Mouse (Mus musculus) forebrain, embryonic 16.5 days (tissue): ENCODE data around the gene Tet2. TPM values are rescaled to one million over a fixed set of nuclear protein-coding genes. Genes with fewer than 3 reads are reported as not detected.

Experiments used
- ATAC-seq: fragments of 200-750 bp; cut with Nextera tagmentation; 2 replicates; pipeline ENCODE4 v1.8.0; 2017; ENCODE audit warnings: mild to moderate bottlenecking, moderate library complexity
- H3K27ac ChIP-seq: fragments of 300-500 bp; sonication (generic); 2 replicates; pipeline ENCODE4 v1.5.1; 2014; ENCODE audit warnings: low read length, control low read depth
- H3K27me3 ChIP-seq: fragments of 300-500 bp; sonication (generic); replicated peaks from 2 replicates; pipeline ENCODE4 v1.6.1; 2014; ENCODE audit warnings: low read length; ENCODE audit not compliant: control insufficient read depth, insufficient read depth
- H3K36me3 ChIP-seq: fragments of 300-500 bp; sonication (generic); 2 replicates; pipeline ENCODE4 v1.6.1; 2014; ENCODE audit not compliant: control insufficient read depth, insufficient read depth
- H3K4me1 ChIP-seq: fragments of 300-500 bp; sonication (generic); replicated peaks from 2 replicates; pipeline ENCODE4 v1.6.1; 2014; ENCODE audit warnings: low read length; ENCODE audit not compliant: control insufficient read depth, insufficient read depth
- H3K4me2 ChIP-seq: fragments of 300-500 bp; sonication (generic); 2 replicates; pipeline ENCODE4 v1.6.1; 2014; ENCODE audit warnings: mild to moderate bottlenecking, low read length, control low read depth
- H3K4me3 ChIP-seq: fragments of 300-500 bp; sonication (generic); replicated peaks from 2 replicates; pipeline ENCODE4 v1.5.1; 2014; ENCODE audit warnings: mild to moderate bottlenecking, low read length, control low read depth
- H3K9ac ChIP-seq: fragments of 300-500 bp; sonication (generic); replicated peaks from 2 replicates; pipeline ENCODE4 v1.6.1; 2014; ENCODE audit warnings: low read depth, low read length, control low read depth
- H3K9me3 ChIP-seq: fragments of 300-500 bp; sonication (generic); 2 replicates; pipeline ENCODE4 v1.6.1; 2016; ENCODE audit warnings: low read length; ENCODE audit not compliant: control insufficient read depth
- WGBS: fragments of 180-500 bp; shearing (Covaris S2); extraction: QIAGEN DNeasy Blood & Tissue Kit; methylation state at CpG from one replicate; pipeline ENCODE4 v1.1.7; 2014; 5-methylcytosine and 5-hydroxymethylcytosine counted together
- polyA plus RNA-seq: library from polyadenylated mRNA; unstranded; fragments of >200 nt; fragmentation: Nextera tagmentation; extraction: Ambion mirVana; gene quantifications from 2 replicates; pipeline ENCODE4 v1.2.1, GENCODE M21; 2015

Gene Tet2
- polyA plus RNA-seq, 1 experiment from 2014 or later, result 24.0 TPM

DNA sequence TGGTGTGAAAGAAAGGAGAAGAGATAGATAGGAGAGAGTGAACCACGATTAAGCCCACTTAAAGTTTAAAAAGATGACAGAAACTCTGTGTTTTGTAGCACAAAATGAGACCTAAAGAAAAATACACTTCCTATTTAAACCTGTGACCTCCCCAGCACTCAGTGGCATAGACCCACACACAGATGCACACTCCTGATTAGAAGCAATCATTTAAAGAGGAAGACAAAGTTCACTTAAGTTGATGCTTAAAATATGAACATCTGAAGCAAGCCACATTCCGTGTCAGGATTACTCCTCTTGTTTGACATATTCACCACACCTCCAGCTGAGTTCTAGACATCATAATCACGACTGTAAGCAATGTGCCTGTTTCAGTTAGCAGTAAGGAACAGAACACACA lies 14.3 kb downstream of the Tet2 start:
- WGBS, result 73% methylated on average over 3 of the region's 3 CpGs
- Histone ChIP-seq H3K27me3 (no peaks in the 10 kb centered on the region), H3K9me3 (no peaks in the 10 kb centered on the region), H3K27ac (no peak overlapping the region), H3K4me1 (0 out of 2 replicates have a peak, but pooled peaks cover 6% of the 10 kb centered on the region), H3K36me3 (no peaks in the 10 kb centered on the region), H3K4me3 (no peak overlapping the region), H3K4me2 (no peak overlapping the region), H3K9ac (no peak overlapping the region)
- ATAC-seq, result no peak

GRCm38 (mm10) chr3:133526119-133526723 lies 18.7 kb downstream of the Tet2 start:
- H3K4me1 ChIP-seq, result no peaks in the 10 kb centered on the region
- no peaks in the 10 kb centered on the region for H3K36me3 ChIP-seq
- no peaks in the 10 kb centered on the region for H3K9me3 ChIP-seq
- no peak overlapping the region for H3K4me2 ChIP-seq
- ATAC-seq, result no peak
- H3K4me3 ChIP-seq, result no peak overlapping the region
- H3K27ac ChIP-seq, result no peak overlapping the region
- no peaks in the 10 kb centered on the region for H3K27me3 ChIP-seq
- 87% methylated on average over 4 of the region's 4 CpGs for whole genome bisulfite sequencing
- no peak overlapping the region for H3K9ac ChIP-seq

DNA sequence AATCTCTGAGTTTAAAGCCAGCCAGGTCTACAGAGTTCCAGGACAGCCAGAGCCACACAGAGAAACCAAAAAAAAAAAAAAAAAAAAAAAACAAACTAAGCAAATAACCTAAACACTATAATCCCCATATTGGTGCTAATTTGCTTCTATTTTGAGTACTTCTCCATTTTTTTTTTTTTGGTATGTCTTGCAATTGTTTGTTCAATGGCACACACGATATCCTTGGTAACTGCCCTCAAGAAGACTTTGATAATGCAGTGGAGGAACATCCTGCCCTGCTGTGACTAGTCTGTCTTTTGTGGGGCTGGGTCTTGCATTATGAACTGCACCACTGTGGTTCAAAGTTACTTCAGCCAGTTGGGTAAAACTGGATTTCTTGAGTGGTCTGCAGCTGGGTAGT lies 19.4 kb downstream of the Tet2 start:
- ATAC-seq, result no peak
- Histone ChIP-seq H3K4me1 (no peaks in the 10 kb centered on the region), H3K9me3 (no peaks in the 10 kb centered on the region), H3K9ac (no peak overlapping the region), H3K36me3 (no peaks in the 10 kb centered on the region), H3K4me2 (no peak overlapping the region), H3K27ac (no peak overlapping the region), H3K4me3 (no peak overlapping the region), H3K27me3 (no peaks in the 10 kb centered on the region)
- WGBS, result 100% methylated on average over 1 of the region's 1 CpGs

GRCm38 (mm10) chr3:133524341-133525050 lies 20.4 kb downstream of the Tet2 start:
- WGBS, result 86% methylated on average over 4 of the region's 4 CpGs
- Histone ChIP-seq H3K4me3 (no peak overlapping the region), H3K36me3 (no peaks in the 10 kb centered on the region), H3K9ac (no peak overlapping the region), H3K27me3 (no peaks in the 10 kb centered on the region), H3K4me1 (no peaks in the 10 kb centered on the region), H3K4me2 (no peak overlapping the region), H3K27ac (no peak overlapping the region), H3K9me3 (no peaks in the 10 kb centered on the region)
- ATAC-seq, result no peak

- 88% methylated on average over 6 of the region's 6 CpGs for WGBS
- no peak overlapping the region for H3K4me3 ChIP-seq
- H3K36me3 ChIP-seq, result no peaks in the 10 kb centered on the region
- H3K4me1 ChIP-seq, result no peaks in the 10 kb centered on the region
- H3K9me3 ChIP-seq, result no peaks in the 10 kb centered on the region
- no peak overlapping the region for H3K27ac ChIP-seq
- ATAC-seq, result no peak
- H3K9ac ChIP-seq, result no peak overlapping the region
- no peak overlapping the region for H3K4me2 ChIP-seq
- no peaks in the 10 kb centered on the region for H3K27me3 ChIP-seq
Observed at GRCm38 (mm10) chr3:133523191-133523590, 21.7 kb downstream of the Tet2 start.

DNA sequence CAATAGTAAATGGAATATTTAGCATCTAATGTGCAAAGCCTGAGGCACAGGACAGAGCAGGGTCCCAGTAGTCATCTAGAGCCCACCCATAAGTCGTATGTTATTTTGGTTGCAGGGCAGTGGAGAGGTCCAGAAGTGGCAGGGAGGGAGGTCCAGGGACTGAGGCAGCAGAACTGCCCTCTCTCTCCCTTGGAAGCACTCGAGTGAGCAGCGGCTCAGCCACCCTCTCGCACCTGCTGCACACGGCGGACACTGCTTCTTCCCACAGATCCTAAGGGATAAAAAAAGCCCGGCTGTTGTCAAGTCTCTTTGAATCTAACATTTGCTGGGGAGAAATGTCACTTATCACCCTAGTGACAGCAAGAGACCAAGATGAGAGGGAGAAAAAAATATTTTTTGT lies 22.6 kb downstream of the Tet2 start:
- no peaks in the 10 kb centered on the region for H3K4me1 ChIP-seq
- H3K4me3 ChIP-seq, result no peak overlapping the region
- H3K27ac ChIP-seq, result no peak overlapping the region
- H3K9me3 ChIP-seq, result no peaks in the 10 kb centered on the region
- H3K4me2 ChIP-seq, result no peak overlapping the region
- no peaks in the 10 kb centered on the region for H3K36me3 ChIP-seq
- no peak overlapping the region for H3K9ac ChIP-seq
- WGBS, result 70% methylated on average over 7 of the region's 7 CpGs
- H3K27me3 ChIP-seq, result no peaks in the 10 kb centered on the region
- no peak for ATAC-seq

DNA sequence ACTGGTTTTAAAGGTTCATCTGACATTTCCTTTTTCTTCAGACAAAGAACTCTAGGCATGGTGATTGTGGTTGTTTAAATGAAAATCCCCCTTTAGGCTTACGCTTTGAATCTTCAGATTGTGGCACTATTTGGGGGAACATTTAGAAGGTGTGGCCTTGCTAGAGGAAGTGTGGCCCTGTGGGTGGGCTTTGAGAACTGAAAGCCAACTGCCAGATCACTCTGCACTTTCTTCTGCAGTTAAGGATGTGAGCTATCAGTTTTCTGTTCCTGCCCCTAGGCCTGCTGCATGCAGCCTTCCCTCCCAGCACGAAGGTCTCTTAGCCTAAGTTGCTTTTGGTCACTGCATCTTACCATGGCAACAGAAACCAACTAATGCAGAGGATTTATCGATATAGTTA lies 26.1 kb downstream of the Tet2 start:
- Histone ChIP-seq H3K9ac (no peak overlapping the region), H3K36me3 (no peaks in the 10 kb centered on the region), H3K4me2 (no peak overlapping the region), H3K27me3 (no peaks in the 10 kb centered on the region), H3K4me1 (peaks cover 3% of the 10 kb centered on the region; the same call in 1 of the 2 replicates), H3K27ac (no peak overlapping the region), H3K4me3 (no peak overlapping the region), H3K9me3 (no peaks in the 10 kb centered on the region)
- 84% methylated on average over 3 of the region's 3 CpGs for WGBS
- ATAC-seq, result no peak

GRCm38 (mm10) chr3:133518116-133518515 lies 26.8 kb downstream of the Tet2 start:
- peaks cover 3% of the 10 kb centered on the region; the same call in 1 of the 2 replicates for H3K36me3 ChIP-seq
- WGBS, result 95% methylated on average over 6 of the region's 6 CpGs
- peaks cover 3% of the 10 kb centered on the region; the same call in 1 of the 2 replicates for H3K4me1 ChIP-seq
- no peak overlapping the region for H3K9ac ChIP-seq
- no peak overlapping the region for H3K4me2 ChIP-seq
- no peak for ATAC-seq
- H3K9me3 ChIP-seq, result no peaks in the 10 kb centered on the region
- H3K27me3 ChIP-seq, result no peaks in the 10 kb centered on the region
- H3K27ac ChIP-seq, result no peak overlapping the region
- no peak overlapping the region for H3K4me3 ChIP-seq

DNA sequence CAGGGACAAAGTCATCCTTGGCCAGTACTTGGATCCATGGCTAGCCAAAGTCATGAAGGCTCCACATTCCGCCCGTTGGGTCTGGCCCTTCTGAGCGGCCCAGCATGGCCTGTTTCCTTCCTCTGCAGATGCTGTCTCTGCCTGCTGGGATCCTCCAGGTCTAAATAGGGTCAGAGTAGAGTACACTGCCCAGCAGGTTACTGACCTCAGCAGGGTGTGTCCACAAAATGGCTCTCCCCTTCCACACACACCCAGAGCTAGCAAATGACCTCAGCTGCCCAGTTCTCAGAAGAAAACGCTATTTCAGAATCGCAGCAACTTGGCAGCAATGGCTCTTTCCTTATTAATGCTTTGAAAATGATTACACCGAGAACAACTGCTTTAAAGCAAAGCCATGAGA lies 27.5 kb downstream of the Tet2 start:
- H3K4me2 ChIP-seq, result no peak overlapping the region
- ATAC-seq, result no peak; the same call in 1 of the 2 replicates
- peaks cover 3% of the 10 kb centered on the region; the same call in 1 of the 2 replicates for H3K36me3 ChIP-seq
- H3K9me3 ChIP-seq, result no peaks in the 10 kb centered on the region
- no peak overlapping the region for H3K9ac ChIP-seq
- H3K4me1 ChIP-seq, result peaks cover 3% of the 10 kb centered on the region; the same call in 1 of the 2 replicates
- 85% methylated on average over 6 of the region's 6 CpGs for WGBS
- no peak overlapping the region for H3K4me3 ChIP-seq
- H3K27ac ChIP-seq, result no peak overlapping the region
- H3K27me3 ChIP-seq, result no peaks in the 10 kb centered on the region
